Mouse (Mus musculus): ENCODE results near the gene Appl2. TPM values are rescaled to one million over a fixed set of nuclear protein-coding genes. Genes with fewer than 3 reads are reported as not detected.
A peak's percentile ranks its signal among the peaks of the same experiment; 100 is the strongest.

Appl2 gene
- polyA plus RNA-seq, 1 experiment from 2014 or later: 32.1 TPM

GRCm38 (mm10) chr10:83607111-83607510 lies 41.4 kb downstream of the Appl2 start:
- H3K36me3 ChIP-seq (replicated peaks): peaks cover 81% of the 10 kb centered on the region
- H3K9me3 ChIP-seq: no peaks in the 10 kb centered on the region
- DNase-seq (ENCODE audit: extremely low spot score, low spot score): no peak
- H3K27ac ChIP-seq: no peak overlapping the region
- H3K27me3 ChIP-seq (ENCODE audit: poor library complexity, severe bottlenecking): no peaks in the 10 kb centered on the region
- peaks cover 14% of the 10 kb centered on the region for H3K4me1 ChIP-seq
- WGBS: 94% methylated on average over 3 of the region's 3 CpGs
- H3K4me3 ChIP-seq: no peak overlapping the region

GRCm38 (mm10) chr10:83605637-83606183 lies 42.8 kb downstream of the Appl2 start:
- no peak overlapping the region for H3K4me3 ChIP-seq
- H3K27me3 ChIP-seq (ENCODE audit: poor library complexity, severe bottlenecking): no peaks in the 10 kb centered on the region
- WGBS: 61% methylated on average over 8 of the region's 8 CpGs
- no peaks in the 10 kb centered on the region for H3K9me3 ChIP-seq
- DNase-seq (ENCODE audit: extremely low spot score, low spot score): no peak
- H3K4me1 ChIP-seq: peaks cover 14% of the 10 kb centered on the region
- peaks cover 81% of the 10 kb centered on the region for H3K36me3 ChIP-seq (replicated peaks)
- peak overlapping the region; percentile 20; the same call in 1 of the 2 replicates for H3K27ac ChIP-seq

- Histone ChIP-seq H3K27me3 (ENCODE audit: poor library complexity, severe bottlenecking) (no peaks in the 10 kb centered on the region), H3K4me1 (peaks cover 14% of the 10 kb centered on the region), H3K36me3 (replicated peaks) (peaks cover 82% of the 10 kb centered on the region), H3K9me3 (no peaks in the 10 kb centered on the region), H3K4me3 (no peak overlapping the region), H3K27ac (no peak overlapping the region)
- 93% methylated on average over 10 of the region's 10 CpGs for WGBS
- DNase-seq (ENCODE audit: extremely low spot score, low spot score): no peak
Observed at GRCm38 (mm10) chr10:83603956-83604564, 44.5 kb downstream of the Appl2 start.

- H3K9me3 ChIP-seq: no peaks in the 10 kb centered on the region
- H3K4me1 ChIP-seq: peaks cover 9% of the 10 kb centered on the region
- DNase-seq (ENCODE audit: extremely low spot score, low spot score): peak; percentile 8
- peaks cover 82% of the 10 kb centered on the region for H3K36me3 ChIP-seq (replicated peaks)
- H3K27me3 ChIP-seq (ENCODE audit: poor library complexity, severe bottlenecking): no peaks in the 10 kb centered on the region
- no peak overlapping the region for H3K27ac ChIP-seq
- no peak overlapping the region for H3K4me3 ChIP-seq
- 96% methylated on average over 11 of the region's 11 CpGs for WGBS
Observed at GRCm38 (mm10) chr10:83600650-83601049, 47.9 kb downstream of the Appl2 start.

GRCm38 (mm10) chr10:83594526-83594925 lies 54.0 kb downstream of the Appl2 start:
- no peak for DNase-seq (ENCODE audit: extremely low spot score, low spot score)
- Histone ChIP-seq H3K27me3 (ENCODE audit: poor library complexity, severe bottlenecking) (no peaks in the 10 kb centered on the region), H3K9me3 (no peaks in the 10 kb centered on the region), H3K4me3 (no peak overlapping the region), H3K27ac (no peak overlapping the region), H3K36me3 (replicated peaks) (peaks cover 88% of the 10 kb centered on the region), H3K4me1 (no peaks in the 10 kb centered on the region)
- WGBS: 94% methylated on average over 5 of the region's 5 CpGs

- WGBS: 94% methylated on average over 7 of the region's 7 CpGs
- H3K27me3 ChIP-seq (ENCODE audit: poor library complexity, severe bottlenecking): no peaks in the 10 kb centered on the region
- H3K36me3 ChIP-seq (replicated peaks): peaks cover 89% of the 10 kb centered on the region
- no peaks in the 10 kb centered on the region for H3K9me3 ChIP-seq
- H3K4me3 ChIP-seq: no peak overlapping the region
- no peak overlapping the region for H3K27ac ChIP-seq
- DNase-seq (ENCODE audit: extremely low spot score, low spot score): no peak
- no peaks in the 10 kb centered on the region for H3K4me1 ChIP-seq
Observed at GRCm38 (mm10) chr10:83592616-83593015, 55.9 kb downstream of the Appl2 start.

- no peaks in the 10 kb centered on the region for H3K9me3 ChIP-seq
- no peak for DNase-seq (ENCODE audit: extremely low spot score, low spot score)
- H3K4me1 ChIP-seq: no peaks in the 10 kb centered on the region
- WGBS: 91% methylated on average over 6 of the region's 6 CpGs
- peaks cover 94% of the 10 kb centered on the region for H3K36me3 ChIP-seq (replicated peaks)
- no peak overlapping the region for H3K4me3 ChIP-seq
- no peaks in the 10 kb centered on the region for H3K27me3 ChIP-seq (ENCODE audit: poor library complexity, severe bottlenecking)
- H3K27ac ChIP-seq: no peak overlapping the region
Observed at GRCm38 (mm10) chr10:83590801-83591200, 57.7 kb downstream of the Appl2 start.

GRCm38 (mm10) chr10:83565449-83566441 lies 82.8 kb downstream of the Appl2 start:
- Histone ChIP-seq H3K27me3 (ENCODE audit: poor library complexity, severe bottlenecking) (no peaks in the 10 kb centered on the region), H3K27ac (no peak overlapping the region), H3K9me3 (no peaks in the 10 kb centered on the region), H3K4me1 (no peaks in the 10 kb centered on the region), H3K36me3 (replicated peaks) (peaks cover 99% of the 10 kb centered on the region), H3K4me3 (no peak overlapping the region)
- 94% methylated on average over 7 of the region's 7 CpGs for WGBS
- no peak for DNase-seq (ENCODE audit: extremely low spot score, low spot score)

GRCm38 (mm10) chr10:83563005-83563404 lies 85.5 kb downstream of the Appl2 start:
- no peak for DNase-seq (ENCODE audit: extremely low spot score, low spot score)
- peaks cover 98% of the 10 kb centered on the region for H3K36me3 ChIP-seq (replicated peaks)
- H3K4me3 ChIP-seq: no peak overlapping the region
- no peak overlapping the region for H3K27ac ChIP-seq
- H3K4me1 ChIP-seq: no peaks in the 10 kb centered on the region
- H3K9me3 ChIP-seq: no peaks in the 10 kb centered on the region
- H3K27me3 ChIP-seq (ENCODE audit: poor library complexity, severe bottlenecking): no peaks in the 10 kb centered on the region

Other genes starting within 250 kb of the Appl2 start
- gene Aldh1l2, start 114.6 kb downstream of the Appl2 start, polyA plus RNA-seq (2016; fragmentation: Nextera tagmentation; extraction: Ambion mirVana): 1.6 and 1.9 TPM in 2 replicates
- gene Washc4, start 105.0 kb downstream of the Appl2 start, polyA plus RNA-seq (2016; fragmentation: Nextera tagmentation; extraction: Ambion mirVana): 35.0 and 36.8 TPM in 2 replicates
- gene 1500009L16Rik, start 74.1 kb upstream of the Appl2 start, polyA plus RNA-seq (2016; fragmentation: Nextera tagmentation; extraction: Ambion mirVana): 44.0 and 49.2 TPM in 2 replicates

Data from forebrain, embryonic 10.5 days (tissue).